Mouse (Mus musculus) erythroblast, adult 5-6 weeks (primary cell): Measurements from ENCODE around the gene Gm3233. TPM values are rescaled to one million over a fixed set of nuclear protein-coding genes. Genes with fewer than 3 reads are reported as not detected.
"Not testable (repeated sequence)": the region's sequence is repeated elsewhere in the genome, so short reads cannot be mapped to it uniquely, and the experiment has no call there.

ENCODE experiments used
- ATAC-seq: replicated peaks from 2 replicates; pipeline ENCODE4 v1.8.0; 2016; ENCODE audit warnings: moderate number of reproducible peaks, mild to moderate bottlenecking, moderate TSS enrichment, inconsistent platforms; ENCODE audit not compliant: poor library complexity, low FRiP score, severe bottlenecking
- total RNA-seq, 2 experiments: library from RNA; stranded (forward) in 1 of 2; stranded (reverse) in 1 of 2; fragments of 150-400 nt in 1 of 2; fragments of 200-764, 138-1000 nt in 1 of 2; gene quantifications; 2 replicates each; pipeline versions ENCODE4 v1.2.3 to v1.2.4; 2015 to 2017; ENCODE audit warnings: low replicate concordance in 2 of 2

The Gm3233 gene
- total RNA-seq, 2 experiments from 2014 or later = not detected

DNA sequence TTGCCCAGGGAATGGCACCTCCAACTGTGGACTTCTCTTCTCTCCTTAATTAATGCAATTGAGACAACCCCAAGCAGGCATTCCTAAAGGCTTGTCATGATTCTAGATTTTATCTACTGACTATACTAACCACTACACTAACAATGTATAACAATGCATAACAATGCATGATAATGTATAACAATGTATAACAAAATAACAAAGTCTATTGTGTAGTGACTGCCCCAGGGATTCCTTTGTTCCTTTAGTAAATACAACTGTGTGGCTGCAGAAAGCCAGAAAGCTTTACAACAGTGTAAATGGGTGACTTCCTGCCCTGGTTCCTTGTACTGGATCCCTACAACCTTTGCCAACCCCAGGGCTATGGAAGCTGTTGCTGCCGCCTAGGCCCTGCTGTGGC lies 23.6 kb downstream of the Gm3233 start:
- ATAC-seq = no peak

DNA sequence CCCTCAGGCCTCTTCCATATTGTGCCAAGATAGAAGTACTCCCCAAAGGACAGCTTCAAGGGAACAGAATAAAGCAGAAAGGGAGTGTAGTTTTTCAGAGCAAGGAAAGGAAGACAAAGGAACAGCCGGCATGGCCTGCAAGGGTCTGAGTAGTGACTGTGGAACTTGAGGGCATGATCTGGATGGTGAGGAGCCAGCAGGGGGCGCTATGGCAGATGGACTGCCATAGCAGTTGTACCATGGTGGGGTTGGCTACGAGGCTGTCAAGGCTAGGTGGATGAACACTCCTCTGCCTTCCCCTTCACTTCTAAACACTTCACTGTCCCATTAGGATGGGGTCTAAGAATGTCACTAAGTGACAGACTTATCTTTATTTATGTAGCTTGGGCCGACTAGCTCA lies 30.2 kb downstream of the Gm3233 start:
- no peak for ATAC-seq

DNA sequence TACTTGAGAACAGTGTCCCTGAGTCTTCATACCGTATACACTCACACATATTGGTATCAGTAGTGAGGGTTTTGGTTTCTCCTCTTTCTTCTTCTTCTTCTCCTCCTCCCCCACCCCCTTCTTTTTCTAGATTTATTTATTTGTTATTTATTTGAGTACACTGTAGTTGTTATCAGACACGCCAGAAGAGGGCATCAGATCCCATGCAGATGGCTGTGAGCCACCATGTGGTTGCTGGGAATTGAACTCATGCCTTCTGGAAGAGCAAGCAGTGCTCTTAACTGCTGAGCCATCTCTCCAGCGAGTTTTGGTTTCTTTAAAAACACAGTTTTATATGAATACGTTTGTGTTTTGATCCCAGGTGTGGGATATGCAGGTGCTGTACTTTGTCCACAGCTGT lies 31.2 kb downstream of the Gm3233 start:
- no peak for ATAC-seq

DNA sequence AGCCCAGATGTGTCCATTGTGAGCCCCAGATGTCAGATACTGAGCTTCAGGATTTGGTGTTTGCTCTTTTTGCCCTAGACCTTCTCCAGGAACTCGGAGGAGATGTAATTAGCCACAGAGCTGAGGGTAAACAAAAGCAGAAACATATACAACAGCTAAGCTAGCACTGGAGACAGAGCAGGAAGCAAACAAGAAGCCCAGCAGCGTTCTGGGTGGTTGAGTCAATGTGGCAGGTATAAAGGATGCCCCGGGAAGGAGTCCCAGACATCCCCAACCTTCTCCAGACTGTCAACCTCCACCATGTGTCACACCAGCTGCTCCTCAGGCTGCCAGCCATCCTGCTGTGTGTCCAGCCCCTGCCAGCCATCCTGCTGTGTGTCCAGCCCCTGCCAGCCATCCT lies 33.3 kb downstream of the Gm3233 start, which contains the start of gene Gm10100:
Gene Gm10100 (plus strand): TSS at position 301 of the 400 bp plus-strand sequence.
- no peak for ATAC-seq

DNA sequence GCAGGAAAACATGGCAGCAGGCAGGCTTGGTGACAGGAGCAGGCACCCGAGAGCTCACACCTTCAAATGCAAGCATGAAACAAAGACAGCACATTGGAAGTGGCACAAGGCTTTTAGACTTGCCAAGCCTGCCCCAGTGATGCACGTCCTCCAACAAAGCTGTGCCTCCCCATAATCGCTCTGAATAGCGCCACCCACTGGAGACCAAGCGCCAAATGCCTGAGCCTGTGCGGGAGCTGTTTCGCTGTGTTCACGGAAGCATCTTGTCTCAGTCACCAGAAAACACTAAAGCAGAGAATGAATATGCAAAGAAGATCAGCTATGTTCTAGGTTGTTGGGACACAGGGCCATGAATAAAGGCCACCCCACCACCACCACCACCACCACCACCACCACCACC lies 34.6 kb downstream of the Gm3233 start:
- no peak for ATAC-seq

DNA sequence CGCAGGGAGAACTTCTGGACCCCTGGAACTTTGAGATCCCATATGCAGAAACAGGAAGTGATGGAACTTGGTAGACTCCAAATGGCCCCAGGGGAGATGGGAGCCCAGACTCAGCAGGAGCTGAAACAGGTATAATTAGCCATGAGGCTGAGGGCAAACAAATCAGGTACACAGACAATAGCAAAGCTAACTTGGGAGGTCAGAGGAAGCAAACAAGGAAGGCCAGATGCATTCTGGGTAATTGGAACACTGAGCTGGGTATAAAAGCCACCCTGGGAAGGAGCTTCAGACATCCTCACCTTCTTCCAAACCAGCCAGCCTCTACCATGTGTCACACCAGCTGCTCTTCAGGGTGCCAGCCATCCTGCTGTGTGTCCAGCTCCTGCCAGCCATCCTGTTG lies 39.2 kb downstream of the Gm3233 start, which contains the start of gene Krtap12-1:
Gene Krtap12-1 (plus strand): TSS at position 301 of the 400 bp plus-strand sequence.
- not testable (repeated sequence) for ATAC-seq

DNA sequence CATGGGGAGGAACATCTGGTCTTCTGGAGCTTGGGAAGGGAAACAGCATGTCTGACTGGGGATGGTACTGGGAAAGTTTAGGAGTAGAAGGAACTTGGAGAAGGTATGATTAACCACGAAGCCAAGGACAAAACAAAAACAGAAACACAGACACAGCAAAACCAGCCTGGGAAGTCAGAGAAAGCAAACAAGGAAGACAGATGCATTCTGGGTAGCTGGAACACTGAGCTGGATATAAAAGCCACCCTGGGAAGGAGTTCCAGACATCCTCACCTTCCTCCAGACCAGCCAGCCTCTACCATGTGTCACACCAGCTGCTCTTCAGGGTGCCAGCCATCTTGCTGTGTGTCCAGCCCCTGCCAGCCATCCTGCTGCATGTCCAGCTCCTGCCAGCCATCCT lies 44.0 kb downstream of the Gm3233 start, which contains the start of gene Gm10142:
Gene Gm10142 (plus strand): TSS at position 301 of the 400 bp plus-strand sequence.
- no peak for ATAC-seq

DNA sequence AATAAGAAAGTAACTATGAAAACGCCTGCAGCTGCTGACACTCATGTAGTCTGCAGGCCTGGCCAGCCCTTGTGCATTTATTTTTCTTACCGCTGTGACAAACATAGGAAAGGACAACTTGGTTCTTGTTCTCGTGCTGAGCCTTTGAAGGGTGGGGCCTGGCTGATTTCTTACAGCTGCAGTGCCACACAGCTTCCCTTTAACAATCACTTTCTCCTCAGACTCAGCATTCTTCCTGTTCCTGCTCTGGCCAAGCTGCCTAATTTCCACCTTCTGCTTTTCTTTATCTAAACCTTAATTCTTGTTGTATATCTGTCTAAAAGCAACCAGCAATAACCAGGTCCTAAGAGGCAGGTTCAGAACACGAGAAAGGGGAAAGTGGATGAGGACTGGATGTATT lies 45.7 kb downstream of the Gm3233 start:
- no peak for ATAC-seq

DNA sequence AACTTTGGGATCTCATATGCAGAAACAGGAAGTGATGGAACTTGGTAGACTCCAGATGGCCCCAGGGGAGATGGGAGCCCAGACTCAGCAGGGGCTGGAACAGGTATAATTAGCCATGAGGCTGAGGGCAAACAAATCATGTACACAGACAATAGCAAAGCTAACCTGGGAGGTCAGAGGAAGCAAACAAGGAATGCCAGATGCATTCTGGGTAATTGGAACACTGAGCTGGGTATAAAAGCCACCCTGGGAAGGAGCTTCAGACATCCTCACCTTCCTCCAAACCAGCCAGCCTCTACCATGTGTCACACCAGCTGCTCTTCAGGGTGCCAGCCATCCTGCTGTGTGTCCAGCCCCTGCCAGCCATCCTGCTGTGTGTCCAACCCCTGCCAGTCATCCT lies 48.3 kb downstream of the Gm3233 start, which contains the start of gene Gm10024:
Gene Gm10024 (plus strand): TSS at position 301 of the 400 bp plus-strand sequence.
- ATAC-seq = not testable (repeated sequence)

DNA sequence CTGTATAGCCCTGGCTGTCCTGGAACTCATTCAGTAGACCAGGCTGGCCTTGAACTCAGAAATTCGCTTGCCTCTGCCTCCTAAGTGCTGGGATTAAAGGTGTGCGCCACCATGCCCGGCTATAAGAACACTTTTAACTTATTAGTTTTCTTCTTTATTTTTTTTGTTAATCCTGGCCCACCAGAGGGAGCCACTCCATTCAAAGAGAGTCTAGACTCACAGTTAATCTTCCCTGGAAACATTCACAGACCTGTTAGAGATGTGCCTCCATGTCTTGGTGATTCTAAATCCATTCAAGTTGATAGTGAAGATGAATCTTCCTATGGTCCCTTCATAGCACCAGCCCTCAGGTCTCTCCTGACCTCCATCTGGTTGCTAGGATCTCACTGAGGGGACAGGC lies 49.7 kb downstream of the Gm3233 start:
- no peak for ATAC-seq

Other genes starting within 250 kb of the Gm3233 start
Only the 30 nearest of the 32 such genes appear.
- 58.8 and 73.6 TPM in 2 replicates for gene Pttg1ip, start 178.0 kb downstream of the Gm3233 start, total RNA-seq (2015; ENCODE audit: low replicate concordance)
- gene Pttg1ip, start 178.0 kb downstream of the Gm3233 start, total RNA-seq (2017; ENCODE audit: low replicate concordance) = 72.6 and 78.0 TPM in 2 replicates
- 6.3 and 20.2 TPM in 2 replicates for gene Sumo3, start 153.6 kb downstream of the Gm3233 start, total RNA-seq (2015; ENCODE audit: low replicate concordance)
- 30.7 and 32.1 TPM in 2 replicates for gene Sumo3, start 153.6 kb downstream of the Gm3233 start, total RNA-seq (2017; ENCODE audit: low replicate concordance)
- not detected in 2 replicates for gene Gm49325, start 153.5 kb downstream of the Gm3233 start, total RNA-seq (2015; ENCODE audit: low replicate concordance)
- not detected in 2 replicates for gene Gm49325, start 153.5 kb downstream of the Gm3233 start, total RNA-seq (2017; ENCODE audit: low replicate concordance)
- gene Ube2g2, start 137.4 kb downstream of the Gm3233 start, total RNA-seq (2015; ENCODE audit: low replicate concordance) = 6.1 and 7.5 TPM in 2 replicates
- gene Ube2g2, start 137.4 kb downstream of the Gm3233 start, total RNA-seq (2017; ENCODE audit: low replicate concordance) = 10.5 and 14.4 TPM in 2 replicates
- gene Tspear, start 73.1 kb downstream of the Gm3233 start, total RNA-seq (2015; ENCODE audit: low replicate concordance) = not detected in 2 replicates
- not detected in 2 replicates for gene Tspear, start 73.1 kb downstream of the Gm3233 start, total RNA-seq (2017; ENCODE audit: low replicate concordance)
- not detected in 2 replicates for gene Gm19402, start 68.9 kb downstream of the Gm3233 start, total RNA-seq (2015; ENCODE audit: low replicate concordance)
- gene Gm19402, start 68.9 kb downstream of the Gm3233 start, total RNA-seq (2017; ENCODE audit: low replicate concordance) = not detected in 2 replicates
- not detected in 2 replicates for gene Gm9508, start 62.4 kb downstream of the Gm3233 start, total RNA-seq (2015; ENCODE audit: low replicate concordance)
- gene Gm9508, start 62.4 kb downstream of the Gm3233 start, total RNA-seq (2017; ENCODE audit: low replicate concordance) = not detected in 2 replicates
- gene Gm10272, start 53.1 kb downstream of the Gm3233 start, total RNA-seq (2015; ENCODE audit: low replicate concordance) = not detected in 2 replicates
- not detected in 2 replicates for gene Gm10272, start 53.1 kb downstream of the Gm3233 start, total RNA-seq (2017; ENCODE audit: low replicate concordance)
- not detected in 2 replicates for gene Gm10024, start 48.2 kb downstream of the Gm3233 start, total RNA-seq (2015; ENCODE audit: low replicate concordance)
- gene Gm10024, start 48.2 kb downstream of the Gm3233 start, total RNA-seq (2017; ENCODE audit: low replicate concordance) = not detected in 2 replicates
- not detected in 2 replicates for gene Gm10142, start 43.9 kb downstream of the Gm3233 start, total RNA-seq (2015; ENCODE audit: low replicate concordance)
- gene Gm10142, start 43.9 kb downstream of the Gm3233 start, total RNA-seq (2017; ENCODE audit: low replicate concordance) = not detected in 2 replicates
- gene Krtap12-1, start 39.1 kb downstream of the Gm3233 start, total RNA-seq (2015; ENCODE audit: low replicate concordance) = not detected in 2 replicates
- not detected in 2 replicates for gene Krtap12-1, start 39.1 kb downstream of the Gm3233 start, total RNA-seq (2017; ENCODE audit: low replicate concordance)
- not detected in 2 replicates for gene Gm10100, start 33.2 kb downstream of the Gm3233 start, total RNA-seq (2015; ENCODE audit: low replicate concordance)
- gene Gm10100, start 33.2 kb downstream of the Gm3233 start, total RNA-seq (2017; ENCODE audit: low replicate concordance) = not detected in 2 replicates
- not detected in 2 replicates for gene Gm18596, start 17.0 kb downstream of the Gm3233 start, total RNA-seq (2015; ENCODE audit: low replicate concordance)
- not detected in 2 replicates for gene Gm18596, start 17.0 kb downstream of the Gm3233 start, total RNA-seq (2017; ENCODE audit: low replicate concordance)
- not detected in 2 replicates for gene Gm9736, start 8.3 kb downstream of the Gm3233 start, total RNA-seq (2015; ENCODE audit: low replicate concordance)
- not detected in 2 replicates for gene Gm9736, start 8.3 kb downstream of the Gm3233 start, total RNA-seq (2017; ENCODE audit: low replicate concordance)
- not detected in 2 replicates for gene Gm3238, start 11.6 kb upstream of the Gm3233 start, total RNA-seq (2015; ENCODE audit: low replicate concordance)
- not detected in 2 replicates for gene Gm3238, start 11.6 kb upstream of the Gm3233 start, total RNA-seq (2017; ENCODE audit: low replicate concordance)
- gene Gm7138, start 17.3 kb upstream of the Gm3233 start, total RNA-seq (2015; ENCODE audit: low replicate concordance) = not detected in 2 replicates
- gene Gm7138, start 17.3 kb upstream of the Gm3233 start, total RNA-seq (2017; ENCODE audit: low replicate concordance) = not detected in 2 replicates
- gene Gm3250, start 22.9 kb upstream of the Gm3233 start, total RNA-seq (2015; ENCODE audit: low replicate concordance) = not detected in 2 replicates
- not detected in 2 replicates for gene Gm3250, start 22.9 kb upstream of the Gm3233 start, total RNA-seq (2017; ENCODE audit: low replicate concordance)
- gene Gm7137, start 28.5 kb upstream of the Gm3233 start, total RNA-seq (2015; ENCODE audit: low replicate concordance) = not detected in 2 replicates
- not detected in 2 replicates for gene Gm7137, start 28.5 kb upstream of the Gm3233 start, total RNA-seq (2017; ENCODE audit: low replicate concordance)
- not detected in 2 replicates for gene Gm9639, start 35.4 kb upstream of the Gm3233 start, total RNA-seq (2015; ENCODE audit: low replicate concordance)
- not detected in 2 replicates for gene Gm9639, start 35.4 kb upstream of the Gm3233 start, total RNA-seq (2017; ENCODE audit: low replicate concordance)
- gene Gm19668, start 39.5 kb upstream of the Gm3233 start, total RNA-seq (2015; ENCODE audit: low replicate concordance) = not detected in 2 replicates
- gene Gm19668, start 39.5 kb upstream of the Gm3233 start, total RNA-seq (2017; ENCODE audit: low replicate concordance) = not detected in 2 replicates
- gene Gm9507, start 52.2 kb upstream of the Gm3233 start, total RNA-seq (2015; ENCODE audit: low replicate concordance) = not detected in 2 replicates
- gene Gm9507, start 52.2 kb upstream of the Gm3233 start, total RNA-seq (2017; ENCODE audit: low replicate concordance) = not detected in 2 replicates
- not detected in 2 replicates for gene Gm2696, start 55.0 kb upstream of the Gm3233 start, total RNA-seq (2015; ENCODE audit: low replicate concordance)
- not detected in 2 replicates for gene Gm2696, start 55.0 kb upstream of the Gm3233 start, total RNA-seq (2017; ENCODE audit: low replicate concordance)
- not detected in 2 replicates for gene Krtap10-4, start 67.4 kb upstream of the Gm3233 start, total RNA-seq (2015; ENCODE audit: low replicate concordance)
- gene Krtap10-4, start 67.4 kb upstream of the Gm3233 start, total RNA-seq (2017; ENCODE audit: low replicate concordance) = not detected in 2 replicates
- not detected in 2 replicates for gene Krtap10-10, start 76.3 kb upstream of the Gm3233 start, total RNA-seq (2015; ENCODE audit: low replicate concordance)
- not detected in 2 replicates for gene Krtap10-10, start 76.3 kb upstream of the Gm3233 start, total RNA-seq (2017; ENCODE audit: low replicate concordance)
- not detected in 2 replicates for gene Gm36176, start 87.1 kb upstream of the Gm3233 start, total RNA-seq (2015; ENCODE audit: low replicate concordance)
- not detected in 2 replicates for gene Gm36176, start 87.1 kb upstream of the Gm3233 start, total RNA-seq (2017; ENCODE audit: low replicate concordance)
- not detected in 2 replicates for gene Gm10318, start 93.2 kb upstream of the Gm3233 start, total RNA-seq (2015; ENCODE audit: low replicate concordance)
- not detected in 2 replicates for gene Gm10318, start 93.2 kb upstream of the Gm3233 start, total RNA-seq (2017; ENCODE audit: low replicate concordance)
- not detected in 2 replicates for gene Gm3285, start 102.3 kb upstream of the Gm3233 start, total RNA-seq (2015; ENCODE audit: low replicate concordance)
- gene Gm3285, start 102.3 kb upstream of the Gm3233 start, total RNA-seq (2017; ENCODE audit: low replicate concordance) = not detected in 2 replicates
- not detected in 2 replicates for gene Lrrc3, start 142.9 kb upstream of the Gm3233 start, total RNA-seq (2015; ENCODE audit: low replicate concordance)
- gene Lrrc3, start 142.9 kb upstream of the Gm3233 start, total RNA-seq (2017; ENCODE audit: low replicate concordance) = not detected in 2 replicates
- gene Trpm2, start 210.9 kb upstream of the Gm3233 start, total RNA-seq (2015; ENCODE audit: low replicate concordance) = 3.1 and 5.4 TPM in 2 replicates
- gene Trpm2, start 210.9 kb upstream of the Gm3233 start, total RNA-seq (2017; ENCODE audit: low replicate concordance) = 3.4 and 9.8 TPM in 2 replicates
- gene 1810043G02Rik, start 218.8 kb upstream of the Gm3233 start, total RNA-seq (2015; ENCODE audit: low replicate concordance) = 0.77 and 3.1 TPM in 2 replicates
- gene 1810043G02Rik, start 218.8 kb upstream of the Gm3233 start, total RNA-seq (2017; ENCODE audit: low replicate concordance) = 0.28 and 0.68 TPM in 2 replicates